Mouse (Mus musculus): ENCODE results near the gene Tmem135.

DNA sequence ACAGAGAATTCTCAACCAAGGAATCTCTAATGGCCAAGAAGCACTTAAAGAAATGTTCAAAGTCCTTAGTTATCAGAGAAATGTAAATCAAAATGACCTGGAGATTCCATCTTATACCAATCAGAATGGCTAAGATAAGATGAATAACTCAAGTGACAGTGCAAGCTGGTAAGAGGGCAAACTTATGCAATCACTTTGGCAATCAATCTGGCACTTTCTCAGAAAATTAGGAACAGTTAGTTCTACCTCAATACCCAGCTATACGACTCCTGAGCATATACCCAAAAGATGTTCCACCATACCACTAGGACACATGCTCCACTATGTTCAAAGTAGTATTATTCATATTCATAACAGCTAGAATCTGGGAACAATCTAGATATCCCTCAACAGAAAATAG is 74.1 kb downstream of the Tmem135 start:
- TF ChIP-seq POLR2A (IDR thresholded peaks at IDR 0.05; ENCODE audit: low read depth, low read length) (no peak), TCF12 (IDR thresholded peaks at IDR 0.05; ENCODE audit: low read depth, low read length) (no peak), USF1 (IDR thresholded peaks at IDR 0.05; ENCODE audit: low read depth, low read length) (no peak), CTCF (conservative IDR thresholded peaks at IDR 0.05 in 1 of 2, IDR thresholded peaks at IDR 0.05 in 1 of 2; ENCODE audit: low read depth in 2 of 2, low read length in 2 of 2) (no peak), NRF1 (IDR thresholded peaks at IDR 0.05; ENCODE audit: low read depth, low read length) (no peak)

Measured in CH12.LX (cell line).